Mouse (Mus musculus) 416B (cell line): Measurements from ENCODE around the gene Cmpk1.

Experiments
- DNase-seq: peaks from one replicate; pipeline ENCODE4 v3.0.0; 2011; ENCODE audit warnings: low read depth

Gene Cmpk1

DNA sequence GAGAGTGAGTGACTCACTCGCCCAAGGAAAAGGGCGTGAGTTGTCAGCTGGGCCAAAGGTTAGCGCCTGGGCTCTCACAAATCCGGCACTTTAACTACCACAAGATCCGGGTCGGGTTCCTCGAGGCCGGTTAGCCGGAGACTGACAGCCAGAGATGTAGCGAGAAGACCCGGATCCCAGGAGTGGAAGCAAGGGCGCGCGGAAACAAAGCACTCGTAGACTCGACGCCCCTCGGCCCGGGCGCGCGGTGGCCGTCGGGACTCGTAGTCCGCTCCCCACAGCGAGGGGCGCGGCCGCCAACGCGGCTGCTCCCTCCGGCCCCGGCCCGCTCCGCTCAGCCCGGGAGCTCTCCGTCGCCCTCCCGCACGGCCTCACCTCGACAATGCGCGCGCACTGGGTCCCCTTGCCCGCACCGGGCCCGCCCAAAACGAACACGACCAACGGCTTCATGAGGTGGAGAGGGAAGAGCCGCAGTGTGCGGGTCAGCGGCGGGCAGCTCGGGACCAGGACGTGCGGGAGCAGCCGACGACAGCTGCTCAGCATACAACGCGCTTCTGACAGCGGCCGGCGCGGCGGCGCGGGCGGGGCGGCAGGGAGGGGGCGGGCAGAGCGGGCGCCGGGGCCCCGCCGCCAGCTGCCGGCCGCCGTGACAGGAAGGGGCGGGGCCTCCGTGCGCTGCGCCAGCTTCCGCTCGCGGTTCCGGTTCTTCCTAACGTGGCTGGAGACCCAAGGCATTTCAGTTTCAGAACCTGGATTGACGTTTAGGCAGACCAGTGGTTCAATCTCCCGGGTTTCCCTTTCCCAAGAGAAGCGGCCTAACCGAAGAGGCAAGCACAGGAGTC, at the start of gene Cmpk1:
Gene Cmpk1, minus strand, starts transcription at position 651 of the 842 bp plus-strand sequence.
- DNase-seq: peak; percentile 87

- DNase-seq: peak; percentile 89
These were observed 48.0 kb upstream of the Cmpk1 start for GRCm38 (mm10) chr4:115035043-115035442.

DNA sequence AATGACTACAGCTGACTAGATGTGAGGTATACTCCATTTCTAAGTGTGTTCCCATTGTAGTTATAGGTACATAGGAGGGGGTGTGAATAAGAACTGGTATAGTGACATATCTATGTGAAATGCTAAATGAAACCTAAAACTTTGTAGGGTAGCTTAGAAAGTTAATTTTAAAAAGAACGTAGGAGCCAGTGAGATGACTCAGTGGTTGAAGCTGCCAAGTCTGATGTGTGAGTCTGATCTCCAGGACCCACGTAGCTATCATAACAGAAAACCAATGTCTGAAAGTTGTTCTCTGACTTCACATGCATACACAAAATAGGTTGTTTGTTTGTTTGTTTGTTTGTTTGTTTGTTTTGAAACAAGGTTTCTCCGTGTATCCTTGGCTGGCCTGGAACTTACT, 33.0 kb upstream of the Cmpk1 start:
- DNase-seq: no peak

DNA sequence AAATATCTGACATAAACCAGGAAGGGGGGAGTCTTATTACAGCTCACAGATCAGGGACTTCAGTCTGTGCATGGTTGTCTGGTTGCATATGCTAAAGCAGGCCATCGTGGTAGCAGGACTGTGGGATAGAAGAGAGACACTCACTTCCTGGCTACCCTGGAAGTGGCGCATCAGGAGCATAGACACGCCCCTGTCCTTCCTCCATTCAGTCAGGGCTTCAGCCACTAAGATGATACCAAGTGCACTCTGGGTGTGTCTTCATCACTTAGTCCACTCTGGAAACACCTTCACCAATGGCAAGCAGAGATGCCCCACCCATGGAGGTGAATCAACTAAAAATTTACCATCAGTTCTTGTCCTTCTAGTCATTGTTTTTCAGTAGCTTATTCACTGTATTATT, 27.2 kb upstream of the Cmpk1 start:
- DNase-seq: no peak

GRCm38 (mm10) chr4:115000429-115000795, 13.4 kb upstream of the Cmpk1 start:
- DNase-seq: peak; percentile 76

DNA sequence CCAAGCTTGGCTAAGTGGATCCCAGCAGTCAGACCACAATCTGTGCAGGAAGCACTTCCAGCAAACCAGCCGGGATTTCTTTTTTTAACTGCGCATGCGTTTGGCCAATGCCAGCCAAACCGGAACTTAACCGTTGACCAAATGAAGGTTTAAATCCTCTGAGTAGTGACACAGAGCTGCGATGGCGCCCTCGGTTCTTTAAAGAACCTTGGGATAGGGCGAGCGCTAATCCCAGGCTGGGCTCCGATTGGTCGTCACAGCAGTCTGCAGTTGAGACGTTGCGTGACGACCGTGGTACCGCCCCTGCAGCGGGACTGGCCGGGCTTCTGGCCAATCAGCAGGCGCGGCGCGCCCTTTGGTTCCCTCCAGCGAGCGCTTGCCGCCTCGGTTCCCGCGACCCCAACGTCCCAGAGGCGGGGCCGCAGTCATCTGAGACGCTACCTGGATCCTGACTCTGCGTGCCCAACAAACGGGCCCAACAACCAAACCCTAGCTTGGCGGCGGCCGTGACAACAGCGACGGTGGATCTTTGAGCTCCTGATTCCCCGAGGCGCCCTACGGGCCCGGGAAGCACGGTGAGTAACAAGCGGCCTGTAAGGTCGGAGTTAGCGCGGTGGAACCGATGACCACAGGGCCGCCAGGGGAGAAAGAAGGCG, 12.9 kb upstream of the Cmpk1 start, which contains the start of gene Stil:
Gene Stil, plus strand, starts transcription at position 387 of the 656 bp plus-strand sequence.
- peak; percentile 97 for DNase-seq

DNA sequence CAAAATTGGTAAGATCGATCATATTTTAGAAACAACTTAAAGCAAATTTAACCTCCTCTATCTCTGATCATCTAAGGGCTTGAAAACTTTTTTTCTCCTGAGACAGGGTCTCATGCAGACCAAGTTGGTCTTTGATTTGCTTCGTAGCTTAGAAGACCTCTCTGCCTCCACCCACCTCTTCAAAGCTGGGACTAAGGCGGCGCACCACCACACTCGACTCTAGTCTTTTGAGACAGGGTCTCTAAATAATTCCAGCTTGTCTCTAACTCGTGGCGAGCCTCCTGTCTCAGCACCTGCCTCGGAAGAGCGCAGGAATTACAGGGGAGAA, 12.4 kb upstream of the Cmpk1 start:
- DNase-seq: no peak

GRCm38 (mm10) chr4:114997051-114997450, 10.0 kb upstream of the Cmpk1 start:
- DNase-seq: peak; percentile 70

DNA sequence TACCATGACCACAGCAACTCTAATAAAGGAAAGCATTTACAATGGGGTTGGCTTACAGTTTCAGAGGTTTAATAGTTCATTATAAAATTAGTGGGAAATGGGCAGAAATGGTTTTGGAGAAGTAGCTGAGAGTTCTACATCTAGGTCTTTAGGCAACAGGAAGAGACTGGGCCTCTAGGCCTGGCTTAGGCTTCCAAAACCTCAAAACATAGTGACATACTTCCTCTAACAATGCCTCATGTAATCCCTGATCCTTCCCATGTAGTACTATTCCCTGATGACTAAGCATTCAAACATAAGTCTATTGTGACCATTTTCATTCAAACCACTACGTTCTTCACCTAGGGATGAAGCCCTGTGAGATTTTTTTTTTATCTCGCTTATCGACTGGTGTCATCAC, 7.2 kb upstream of the Cmpk1 start:
- peak; percentile 61 for DNase-seq

- DNase-seq: no peak
These were observed 840 bp downstream of the Cmpk1 start for GRCm38 (mm10) chr4:114986211-114986590.

DNA sequence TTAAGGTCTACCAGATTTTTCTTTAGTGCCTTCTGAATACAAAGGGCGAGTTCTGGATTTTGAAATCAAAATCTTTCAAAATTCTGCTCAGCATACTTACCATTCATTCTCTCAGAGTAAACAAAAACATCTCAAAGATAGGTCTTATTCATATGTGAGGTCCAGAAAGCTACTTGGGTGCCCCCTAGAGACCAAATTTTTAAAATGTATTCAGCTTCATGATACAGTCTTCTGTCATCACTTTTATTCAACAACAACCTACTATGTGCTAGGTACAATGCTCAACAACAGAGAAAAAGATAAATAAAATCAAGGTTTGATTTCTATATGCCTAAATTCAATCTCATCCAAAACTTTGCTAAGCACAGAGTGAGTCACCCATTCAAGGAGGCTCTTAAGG, 4.0 kb downstream of the Cmpk1 start:
- DNase-seq: peak; percentile 74

DNA sequence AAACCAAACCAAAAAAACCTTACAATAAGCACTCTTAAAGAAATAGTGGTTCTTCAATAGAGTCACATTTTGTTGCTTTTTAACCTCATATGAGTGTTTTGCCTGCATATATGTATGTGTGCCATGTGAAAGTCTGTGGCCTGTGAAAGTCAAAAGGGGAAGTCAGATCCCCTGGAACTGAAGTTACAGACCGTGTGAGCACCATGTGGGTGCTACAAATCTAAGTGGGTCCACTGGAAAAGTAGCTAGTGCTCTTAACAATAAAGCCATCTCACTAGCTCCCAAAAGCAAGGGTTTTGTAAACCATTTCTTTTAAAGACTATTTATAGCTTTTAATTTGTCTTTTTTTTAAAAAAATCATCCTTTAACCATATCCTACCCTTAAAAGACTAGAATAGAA, 4.4 kb downstream of the Cmpk1 start:
- DNase-seq: peak; percentile 56

DNA sequence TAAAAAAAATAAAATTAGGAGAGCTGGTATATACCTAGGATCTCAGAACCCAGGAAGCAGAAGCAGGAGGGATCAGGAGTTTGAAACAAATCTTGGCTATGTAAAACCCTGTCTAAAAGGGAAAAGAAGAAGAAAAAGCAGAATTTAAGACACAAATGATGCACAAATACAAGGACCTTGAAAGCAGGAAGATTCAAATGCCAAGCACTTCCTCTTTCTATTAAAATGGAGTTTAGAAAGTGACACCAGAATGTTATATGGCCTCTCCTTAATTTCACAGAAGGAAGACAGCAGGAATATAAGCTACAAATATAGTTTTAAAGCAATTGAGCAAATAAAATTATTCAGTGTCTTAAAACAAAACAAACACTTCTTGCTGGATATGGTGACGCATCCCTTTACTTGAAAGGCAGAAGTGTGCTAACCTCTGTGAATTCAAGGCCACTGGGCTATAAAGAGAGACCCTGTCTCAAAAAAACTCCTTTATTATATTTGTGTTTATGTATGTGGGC, 13.8 kb downstream of the Cmpk1 start:
- DNase-seq: peak; percentile 56

- DNase-seq: peak; percentile 68
These were observed 16.3 kb downstream of the Cmpk1 start for GRCm38 (mm10) chr4:114970736-114971135.

DNA sequence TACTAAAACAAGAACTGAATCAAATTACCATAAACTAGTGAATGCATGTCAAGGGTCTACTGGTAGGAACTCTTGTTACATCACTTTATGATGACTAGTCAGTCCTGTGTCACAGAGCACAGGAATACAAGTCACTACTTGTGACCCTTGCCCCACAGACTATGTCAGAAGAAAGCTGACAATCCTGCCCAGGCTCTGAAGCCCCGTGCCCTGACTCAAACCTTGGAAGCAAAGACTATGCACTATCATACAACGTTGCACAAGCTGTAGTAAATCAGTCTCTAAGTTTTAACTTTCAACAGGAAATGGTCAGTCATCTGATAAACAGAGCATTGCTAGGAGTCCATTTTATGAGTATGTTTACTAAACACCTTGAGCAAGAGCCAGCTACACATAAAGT, 26.2 kb downstream of the Cmpk1 start:
- peak; percentile 32 for DNase-seq

DNA sequence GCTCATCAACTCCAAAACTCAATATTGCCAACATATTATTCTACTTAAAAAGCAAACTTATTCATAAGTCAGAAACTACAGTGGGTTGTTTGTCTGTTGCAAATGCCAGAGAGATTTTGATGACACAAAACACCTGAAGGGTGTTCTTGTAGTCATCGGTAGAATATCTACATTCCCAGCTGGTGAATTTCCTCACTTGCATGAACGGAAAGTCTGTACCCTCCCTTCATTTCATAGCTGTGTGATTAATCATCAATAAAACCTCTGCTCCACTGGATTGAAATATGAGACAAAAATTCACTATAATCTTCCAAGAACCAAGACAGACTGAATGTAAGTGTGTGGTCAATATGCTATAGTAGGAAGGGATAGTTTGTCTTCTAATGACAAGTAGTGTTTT, 27.5 kb downstream of the Cmpk1 start:
- DNase-seq: no peak

GRCm38 (mm10) chr4:114958786-114959185, 28.3 kb downstream of the Cmpk1 start:
- no peak for DNase-seq

- no peak for DNase-seq
These were observed 28.8 kb downstream of the Cmpk1 start for GRCm38 (mm10) chr4:114958231-114958630.

- DNase-seq: no peak
These were observed 29.6 kb downstream of the Cmpk1 start for GRCm38 (mm10) chr4:114957403-114957802.

DNA sequence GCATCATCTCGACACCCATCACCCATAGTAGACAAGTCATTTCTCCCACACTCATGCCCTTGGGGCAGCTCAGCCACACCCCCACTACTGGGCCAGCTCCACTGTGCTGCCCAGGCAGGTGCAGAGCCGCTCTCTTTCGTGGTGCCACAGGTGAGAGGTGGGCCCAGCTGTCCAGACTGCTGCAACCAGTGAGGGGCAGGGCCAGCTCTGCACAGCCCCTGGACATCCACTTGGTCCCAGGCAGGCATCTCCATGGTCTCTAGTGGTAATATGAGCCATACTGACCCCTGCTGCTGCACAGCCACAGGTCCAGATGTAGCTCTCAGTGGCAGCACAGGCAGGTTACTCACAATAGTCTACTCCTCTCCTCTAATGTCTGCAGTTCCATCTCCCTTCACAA, 33.9 kb downstream of the Cmpk1 start:
- no peak for DNase-seq

- no peak for DNase-seq
These were observed 39.1 kb downstream of the Cmpk1 start for GRCm38 (mm10) chr4:114947852-114948481.

GRCm38 (mm10) chr4:114947395-114947794, 39.6 kb downstream of the Cmpk1 start:
- peak; percentile 74 for DNase-seq

GRCm38 (mm10) chr4:114946416-114946815, 40.6 kb downstream of the Cmpk1 start:
- DNase-seq: no peak
